Mouse (Mus musculus) midbrain, embryonic 16.5 days (tissue): Measurements from ENCODE around the gene Gopc. TPM values are rescaled to one million over a fixed set of nuclear protein-coding genes. Genes with fewer than 3 reads are reported as not detected.

Experiments
- ATAC-seq: fragments of 200-750 bp; cut with Nextera tagmentation; 2 replicates; pipeline ENCODE4 v1.8.0; 2017; ENCODE audit warnings: moderate TSS enrichment
- H3K27ac ChIP-seq: fragments of 300-500 bp; sonication (generic); 2 replicates; pipeline ENCODE4 v1.5.1; 2014; ENCODE audit warnings: mild to moderate bottlenecking, low read length, mixed read lengths
- H3K27me3 ChIP-seq: fragments of 300-500 bp; sonication (generic); 2 replicates; pipeline ENCODE4 v1.6.1; 2014; ENCODE audit warnings: low read depth, low read length, mixed read lengths; ENCODE audit not compliant: control insufficient read depth, insufficient read depth
- H3K36me3 ChIP-seq: fragments of 300-500 bp; sonication (generic); 2 replicates; pipeline ENCODE4 v1.6.1; 2014; ENCODE audit warnings: mild to moderate bottlenecking, low read length, moderate library complexity, mixed read lengths; ENCODE audit not compliant: control insufficient read depth, insufficient read depth
- H3K4me1 ChIP-seq: fragments of 300-500 bp; sonication (generic); 2 replicates; pipeline ENCODE4 v1.6.1; 2014; ENCODE audit warnings: mild to moderate bottlenecking, low read length, mixed read lengths; ENCODE audit not compliant: control insufficient read depth, insufficient read depth
- H3K4me2 ChIP-seq: fragments of 300-500 bp; sonication (generic); 2 replicates; pipeline ENCODE4 v1.6.1; 2014; ENCODE audit warnings: mild to moderate bottlenecking, low read length, mixed read lengths
- H3K4me3 ChIP-seq: fragments of 300-500 bp; sonication (generic); 2 replicates; pipeline ENCODE4 v1.5.1; 2014; ENCODE audit warnings: low read depth, mild to moderate bottlenecking, low read length, moderate library complexity, mixed read lengths
- H3K9ac ChIP-seq: fragments of 300-500 bp; sonication (generic); 2 replicates; pipeline ENCODE4 v1.6.1; 2014; ENCODE audit warnings: low read depth, low read length, mixed read lengths
- H3K9me3 ChIP-seq: fragments of 300-500 bp; sonication (generic); replicated peaks from 2 replicates; pipeline ENCODE4 v1.6.1; 2014; ENCODE audit warnings: mild to moderate bottlenecking, low read length, mixed read lengths; ENCODE audit not compliant: control insufficient read depth, poor library complexity, severe bottlenecking
- WGBS: fragments of 180-500 bp; shearing (Covaris S2); extraction: QIAGEN DNeasy Blood & Tissue Kit; methylation state at CpG from one replicate; pipeline ENCODE4 v1.1.7; 2014; 5-methylcytosine and 5-hydroxymethylcytosine counted together
- polyA plus RNA-seq: library from polyadenylated mRNA; unstranded; fragments of >200 nt; fragmentation: Nextera tagmentation; extraction: Ambion mirVana; gene quantifications from 2 replicates; pipeline ENCODE4 v1.2.1, GENCODE M21; 2015

Gopc gene
- polyA plus RNA-seq, 1 experiment from 2014 or later, result 24.8 TPM

GRCm38 (mm10) chr10:52377813-52378212 is 4.1 kb downstream of the Gopc start:
- H3K9me3 ChIP-seq, result no peaks in the 10 kb centered on the region
- no peak overlapping the region for H3K4me2 ChIP-seq
- no peak overlapping the region for H3K27ac ChIP-seq
- no peak overlapping the region for H3K9ac ChIP-seq
- H3K36me3 ChIP-seq, result no peaks in the 10 kb centered on the region
- ATAC-seq, result no peak
- no peaks in the 10 kb centered on the region for H3K27me3 ChIP-seq
- no peak overlapping the region for H3K4me3 ChIP-seq
- WGBS, result 90% methylated on average over 2 of the region's 2 CpGs
- H3K4me1 ChIP-seq, result peaks cover 23% of the 10 kb centered on the region

- Histone ChIP-seq H3K4me3 (no peak overlapping the region), H3K36me3 (no peaks in the 10 kb centered on the region), H3K27me3 (no peaks in the 10 kb centered on the region), H3K9ac (no peak overlapping the region), H3K9me3 (no peaks in the 10 kb centered on the region), H3K4me1 (peaks cover 22% of the 10 kb centered on the region), H3K4me2 (no peak overlapping the region), H3K27ac (no peak overlapping the region)
- WGBS, result 93% methylated on average over 2 of the region's 2 CpGs
- ATAC-seq, result no peak
Measured at GRCm38 (mm10) chr10:52376422-52376821, 5.5 kb downstream of the Gopc start.

GRCm38 (mm10) chr10:52374651-52375050 is 7.3 kb downstream of the Gopc start:
- Histone ChIP-seq H3K9me3 (no peaks in the 10 kb centered on the region), H3K9ac (no peak overlapping the region), H3K27ac (no peak overlapping the region), H3K4me2 (no peak overlapping the region), H3K4me3 (no peak overlapping the region), H3K27me3 (no peaks in the 10 kb centered on the region), H3K36me3 (no peaks in the 10 kb centered on the region), H3K4me1 (peaks cover 22% of the 10 kb centered on the region)
- ATAC-seq, result no peak

GRCm38 (mm10) chr10:52373834-52374233 is 8.1 kb downstream of the Gopc start:
- WGBS, result 76% methylated on average over 4 of the region's 4 CpGs

GRCm38 (mm10) chr10:52368376-52368775 is 13.5 kb downstream of the Gopc start:
- Histone ChIP-seq H3K9ac (no peak overlapping the region), H3K4me3 (no peak overlapping the region), H3K4me1 (no peaks in the 10 kb centered on the region), H3K36me3 (no peaks in the 10 kb centered on the region), H3K4me2 (no peak overlapping the region), H3K9me3 (no peaks in the 10 kb centered on the region), H3K27ac (no peak overlapping the region), H3K27me3 (no peaks in the 10 kb centered on the region)
- WGBS, result 92% methylated on average over 4 of the region's 4 CpGs
- no peak for ATAC-seq

More at GRCm38 (mm10) chr10:52373834-52374233, 8.1 kb downstream of the Gopc start:
- ATAC-seq, result no peak
- H3K4me2 ChIP-seq, result no peak overlapping the region
- H3K9me3 ChIP-seq, result no peaks in the 10 kb centered on the region
- no peak overlapping the region for H3K9ac ChIP-seq
- H3K4me1 ChIP-seq, result peaks cover 13% of the 10 kb centered on the region
- H3K27ac ChIP-seq, result no peak overlapping the region
- no peaks in the 10 kb centered on the region for H3K36me3 ChIP-seq
- no peak overlapping the region for H3K4me3 ChIP-seq
- no peaks in the 10 kb centered on the region for H3K27me3 ChIP-seq

- peaks cover 3% of the 10 kb centered on the region; the same call in 1 of the 2 replicates for H3K36me3 ChIP-seq
- no peak overlapping the region for H3K4me3 ChIP-seq
- no peaks in the 10 kb centered on the region for H3K4me1 ChIP-seq
- ATAC-seq, result no peak; the same call in 1 of the 2 replicates
- no peaks in the 10 kb centered on the region for H3K27me3 ChIP-seq
- 90% methylated on average over 9 of the region's 9 CpGs for WGBS
- H3K9ac ChIP-seq, result no peak overlapping the region
- H3K4me2 ChIP-seq, result no peak overlapping the region
- no peaks in the 10 kb centered on the region for H3K9me3 ChIP-seq
- no peak overlapping the region for H3K27ac ChIP-seq
Measured at GRCm38 (mm10) chr10:52360862-52361609, 20.9 kb downstream of the Gopc start.

- peaks cover 3% of the 10 kb centered on the region; the same call in 1 of the 2 replicates for H3K36me3 ChIP-seq
- H3K9me3 ChIP-seq, result no peaks in the 10 kb centered on the region
- no peaks in the 10 kb centered on the region for H3K27me3 ChIP-seq
- no peaks in the 10 kb centered on the region for H3K4me1 ChIP-seq
- no peak overlapping the region for H3K4me3 ChIP-seq
- H3K4me2 ChIP-seq, result no peak overlapping the region
- ATAC-seq, result no peak
- H3K27ac ChIP-seq, result no peak overlapping the region
- WGBS, result 98% methylated on average over 4 of the region's 4 CpGs
- no peak overlapping the region for H3K9ac ChIP-seq
Measured at GRCm38 (mm10) chr10:52360241-52360735, 21.6 kb downstream of the Gopc start.

GRCm38 (mm10) chr10:52358467-52358866 is 23.5 kb downstream of the Gopc start, which contains the start of gene Gm26741:
Gm26741 (plus strand) TSS chr10:52358767.
- Histone ChIP-seq H3K27me3 (no peaks in the 10 kb centered on the region), H3K9me3 (no peaks in the 10 kb centered on the region), H3K27ac (no peak within 1 kb of the TSS), H3K9ac (no peak within 1 kb of the TSS), H3K4me3 (no peak within 1 kb of the TSS), H3K36me3 (peaks cover 3% of the 10 kb centered on the region; the same call in 1 of the 2 replicates), H3K4me2 (no peak within 1 kb of the TSS), H3K4me1 (no peaks in the 10 kb centered on the region)
- no peak for ATAC-seq
- 96% methylated on average over 2 of the region's 2 CpGs for WGBS

- Histone ChIP-seq H3K4me1 (no peaks in the 10 kb centered on the region), H3K9me3 (no peaks in the 10 kb centered on the region), H3K9ac (no peak overlapping the region), H3K27me3 (no peaks in the 10 kb centered on the region), H3K27ac (no peak overlapping the region), H3K4me3 (no peak overlapping the region), H3K4me2 (no peak overlapping the region), H3K36me3 (peaks cover 14% of the 10 kb centered on the region)
- no peak for ATAC-seq
- 80% methylated on average over 9 of the region's 9 CpGs for WGBS
Measured at GRCm38 (mm10) chr10:52353184-52353583, 28.7 kb downstream of the Gopc start.
